Mouse (Mus musculus) cerebellum, adult 2 months (tissue): ENCODE data around the gene Rbfox1.

Experiments
- CTCF ChIP-seq: fragments of 200-500 bp; IDR thresholded peaks from 2 replicates; pipeline ENCODE4 v1.5.1; 2011; ENCODE audit warnings: low read depth, mild to moderate bottlenecking, control low read depth, low read length, moderate library complexity, borderline replicate concordance; ENCODE audit not compliant: insufficient read depth
- POLR2A ChIP-seq: fragments of 200-500 bp; IDR thresholded peaks from 2 replicates; pipeline ENCODE4 v1.6.1; 2011; ENCODE audit warnings: low read length, control low read depth, borderline replicate concordance; ENCODE audit not compliant: insufficient read depth

GRCm38 (mm10) chr16:6840007-6840406, 954.9 kb downstream of the Rbfox1 start:
- no peak for TF ChIP-seq CTCF
- no peak for TF ChIP-seq POLR2A
